Mouse (Mus musculus): ENCODE results near the gene Gm20388. TPM values are rescaled to one million over a fixed set of nuclear protein-coding genes. Genes with fewer than 3 reads are reported as not detected.
A peak's percentile ranks its signal among the peaks of the same experiment; 100 is the strongest.

Gm20388 gene
- polyA plus RNA-seq, 1 experiment from 2014 or later, result 47.1 TPM

DNA sequence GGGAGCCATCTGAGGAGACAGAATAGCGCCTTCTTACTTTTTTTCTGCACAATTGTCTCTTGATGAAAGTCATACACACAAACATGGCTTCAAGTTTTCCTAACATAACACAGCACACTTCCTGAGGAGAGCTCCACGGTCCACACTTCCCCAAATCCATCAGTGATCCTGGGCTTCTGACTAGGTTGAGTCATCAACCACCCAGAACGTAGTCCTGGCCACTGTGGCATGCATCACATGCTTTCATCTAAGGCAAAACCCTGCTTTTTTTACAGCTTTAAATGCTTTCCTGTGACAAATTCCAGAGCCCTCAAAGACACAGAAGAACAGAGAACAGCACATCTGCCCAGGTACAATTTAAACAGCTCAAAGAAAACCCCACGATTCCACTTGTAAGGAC, 1718.0 kb downstream of the Gm20388 start:
- no peaks in the 10 kb centered on the region; the same call in 1 of the 2 replicates for H3K79me2 ChIP-seq (ENCODE audit: inconsistent target)
- 69% methylated on average over 4 of the region's 4 CpGs for WGBS (ENCODE audit: missing documents)
- H3K27ac ChIP-seq, result no peak overlapping the region
- H3K36me3 ChIP-seq (ENCODE audit: inconsistent target), result no peaks in the 10 kb centered on the region
- H3K4me3 ChIP-seq (ENCODE audit: inconsistent target), result no peak overlapping the region

DNA sequence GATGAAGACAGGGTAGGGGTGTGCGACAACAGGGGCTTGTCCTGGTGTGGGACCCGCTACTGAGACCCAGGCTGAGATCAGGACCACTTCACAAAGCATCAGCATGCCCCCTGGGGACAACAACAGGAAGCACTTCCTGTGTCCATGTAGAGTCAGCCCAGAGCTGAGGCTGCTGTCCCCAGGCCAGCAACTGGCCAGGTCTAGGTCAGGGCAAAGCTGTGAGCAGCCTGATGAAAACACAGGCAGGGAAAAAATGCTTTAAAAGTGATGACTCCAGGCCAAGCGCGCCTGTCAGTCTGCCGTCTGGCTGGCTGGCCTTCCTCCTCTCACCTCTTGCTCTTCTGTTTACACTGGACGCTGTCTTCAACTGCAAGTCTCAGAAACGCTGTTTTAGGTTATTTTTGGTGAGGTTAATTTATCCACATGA, 1721.0 kb downstream of the Gm20388 start:
- Histone ChIP-seq H3K4me3 (ENCODE audit: inconsistent target) (no peak overlapping the region), H3K36me3 (ENCODE audit: inconsistent target) (no peaks in the 10 kb centered on the region), H3K79me2 (ENCODE audit: inconsistent target) (no peaks in the 10 kb centered on the region; the same call in 1 of the 2 replicates), H3K27ac (no peak overlapping the region)
- 81% methylated on average over 7 of the region's 7 CpGs for WGBS (ENCODE audit: missing documents)

DNA sequence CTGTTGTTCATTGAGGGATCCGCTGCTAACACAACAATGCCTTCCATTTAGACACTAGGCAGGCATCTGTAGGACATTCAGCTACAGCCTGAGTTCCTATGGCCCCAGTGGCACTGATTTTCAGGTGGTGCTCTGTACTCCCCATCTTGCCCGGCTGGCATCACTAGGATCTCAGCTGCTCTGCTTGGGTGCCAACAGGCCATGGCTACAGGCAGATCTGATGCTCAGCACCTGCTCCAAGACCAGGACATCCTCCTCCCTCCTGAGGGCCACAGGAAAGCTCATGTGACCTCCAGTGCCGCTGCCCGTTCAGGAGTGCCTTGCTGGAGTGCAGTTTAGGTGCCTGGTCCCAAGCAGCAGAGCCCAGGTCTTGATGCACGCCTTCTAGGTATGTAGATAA, 1721.8 kb downstream of the Gm20388 start:
- H3K27ac ChIP-seq, result no peak overlapping the region
- H3K4me3 ChIP-seq (ENCODE audit: inconsistent target), result no peak overlapping the region
- 92% methylated on average over 5 of the region's 5 CpGs for WGBS (ENCODE audit: missing documents)
- no peaks in the 10 kb centered on the region for H3K36me3 ChIP-seq (ENCODE audit: inconsistent target)
- H3K79me2 ChIP-seq (ENCODE audit: inconsistent target), result no peaks in the 10 kb centered on the region; the same call in 1 of the 2 replicates

DNA sequence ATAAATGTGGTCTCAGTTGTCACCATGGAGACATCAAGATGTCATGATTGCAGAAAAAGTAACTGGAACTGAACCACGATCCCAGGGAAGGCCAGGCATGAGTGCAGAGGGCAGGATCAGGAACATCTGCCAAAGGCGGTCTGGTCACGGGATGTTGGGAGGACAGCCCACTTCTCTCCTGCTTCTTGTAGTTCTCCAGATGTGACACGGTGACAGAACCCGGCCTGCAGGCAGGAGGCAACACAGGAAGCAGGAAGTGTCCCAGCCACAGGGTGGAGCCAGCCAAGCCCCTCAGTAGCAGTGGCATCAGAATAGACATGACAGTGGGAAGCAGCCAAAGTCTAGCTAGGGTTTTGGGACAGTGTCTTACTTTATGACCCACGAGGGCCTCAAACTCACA, 1724.9 kb downstream of the Gm20388 start:
- 45% methylated on average over 6 of the region's 6 CpGs for WGBS (ENCODE audit: missing documents)
- Histone ChIP-seq H3K79me2 (ENCODE audit: inconsistent target) (peaks cover 23% of the 10 kb centered on the region; the same call in 1 of the 2 replicates), H3K36me3 (ENCODE audit: inconsistent target) (no peaks in the 10 kb centered on the region), H3K4me3 (ENCODE audit: inconsistent target) (no peak overlapping the region), H3K27ac (peak overlapping the region; percentile 19; the same call in 1 of the 2 replicates)

DNA sequence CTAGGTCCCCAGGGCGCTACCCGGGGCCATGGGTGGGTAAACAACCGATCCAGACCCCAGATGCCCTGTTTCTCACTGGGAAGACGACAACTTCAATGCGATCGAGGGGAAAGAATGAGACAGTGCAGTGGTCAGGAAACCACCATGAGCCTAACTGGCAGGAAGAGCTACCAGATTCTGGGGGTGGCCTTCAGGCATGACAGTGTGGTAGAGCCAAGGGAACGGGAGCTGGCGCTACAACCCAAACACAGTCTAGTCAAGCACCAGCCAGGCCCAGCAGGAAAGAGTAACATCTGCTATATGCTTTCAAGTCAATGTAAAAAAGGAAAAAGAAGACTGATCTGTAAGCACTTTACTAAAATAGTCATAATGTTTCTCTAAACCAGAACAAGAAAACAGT, 1725.5 kb downstream of the Gm20388 start:
- Histone ChIP-seq H3K36me3 (ENCODE audit: inconsistent target) (no peaks in the 10 kb centered on the region), H3K79me2 (ENCODE audit: inconsistent target) (peaks cover 23% of the 10 kb centered on the region; the same call in 1 of the 2 replicates), H3K27ac (peak overlapping the region; percentile 19; the same call in 1 of the 2 replicates), H3K4me3 (ENCODE audit: inconsistent target) (no peak overlapping the region)
- WGBS (ENCODE audit: missing documents), result 84% methylated on average over 8 of the region's 8 CpGs

DNA sequence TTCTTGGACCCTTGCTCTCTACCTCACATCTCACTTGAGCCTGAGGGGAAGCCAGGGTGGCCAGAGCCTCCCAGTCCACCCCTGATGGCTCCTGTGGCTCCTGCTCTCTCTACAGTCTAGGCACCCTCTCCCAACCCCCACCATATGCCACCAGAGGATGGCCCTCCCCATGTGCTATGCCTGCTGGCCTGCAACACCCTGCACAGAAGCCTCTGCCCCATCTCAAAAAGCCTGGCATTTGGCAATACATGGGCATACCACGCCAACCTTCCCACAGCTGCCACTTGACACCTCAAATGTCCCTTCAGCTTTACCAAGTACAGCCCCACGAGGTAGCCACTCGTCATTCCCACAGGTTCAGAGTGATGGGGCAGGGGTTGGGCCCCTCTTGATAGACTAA, 1732.2 kb downstream of the Gm20388 start:
- 55% methylated on average over 3 of the region's 3 CpGs for WGBS (ENCODE audit: missing documents)
- Histone ChIP-seq H3K27ac (peak overlapping the region; percentile 76), H3K36me3 (ENCODE audit: inconsistent target) (no peaks in the 10 kb centered on the region)

DNA sequence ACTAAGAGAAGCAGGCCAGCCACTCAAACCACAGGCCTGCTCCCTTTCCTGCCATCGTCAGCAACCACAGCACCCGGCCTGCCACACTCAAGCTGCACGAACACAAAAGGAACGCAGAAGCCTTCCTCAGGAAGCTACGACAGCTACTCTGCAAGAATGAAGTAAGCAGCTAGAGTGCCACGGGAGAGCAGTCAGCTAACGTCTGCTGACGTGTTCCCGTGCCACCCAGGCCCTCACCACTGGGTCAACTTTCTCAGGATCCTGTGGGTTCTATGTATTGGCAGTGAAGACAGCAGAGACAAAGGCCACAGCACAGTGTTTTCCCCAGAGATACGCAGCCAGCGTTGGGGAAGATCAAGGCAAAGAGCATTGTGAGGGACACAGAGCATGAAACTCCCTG, 1732.7 kb downstream of the Gm20388 start:
- H3K36me3 ChIP-seq (ENCODE audit: inconsistent target), result no peaks in the 10 kb centered on the region
- peak overlapping the region; percentile 76 for H3K27ac ChIP-seq
- peaks cover 66% of the 10 kb centered on the region; the same call in 1 of the 2 replicates for H3K79me2 ChIP-seq (ENCODE audit: inconsistent target)
- no peak overlapping the region for H3K4me3 ChIP-seq (ENCODE audit: inconsistent target)
- 9% methylated on average over 11 of the region's 11 CpGs for WGBS (ENCODE audit: missing documents)

More for the DNA sequence above, 1732.2 kb downstream of the Gm20388 start:
- Histone ChIP-seq H3K79me2 (ENCODE audit: inconsistent target) (peaks cover 66% of the 10 kb centered on the region; the same call in 1 of the 2 replicates), H3K4me3 (ENCODE audit: inconsistent target) (no peak overlapping the region)

DNA sequence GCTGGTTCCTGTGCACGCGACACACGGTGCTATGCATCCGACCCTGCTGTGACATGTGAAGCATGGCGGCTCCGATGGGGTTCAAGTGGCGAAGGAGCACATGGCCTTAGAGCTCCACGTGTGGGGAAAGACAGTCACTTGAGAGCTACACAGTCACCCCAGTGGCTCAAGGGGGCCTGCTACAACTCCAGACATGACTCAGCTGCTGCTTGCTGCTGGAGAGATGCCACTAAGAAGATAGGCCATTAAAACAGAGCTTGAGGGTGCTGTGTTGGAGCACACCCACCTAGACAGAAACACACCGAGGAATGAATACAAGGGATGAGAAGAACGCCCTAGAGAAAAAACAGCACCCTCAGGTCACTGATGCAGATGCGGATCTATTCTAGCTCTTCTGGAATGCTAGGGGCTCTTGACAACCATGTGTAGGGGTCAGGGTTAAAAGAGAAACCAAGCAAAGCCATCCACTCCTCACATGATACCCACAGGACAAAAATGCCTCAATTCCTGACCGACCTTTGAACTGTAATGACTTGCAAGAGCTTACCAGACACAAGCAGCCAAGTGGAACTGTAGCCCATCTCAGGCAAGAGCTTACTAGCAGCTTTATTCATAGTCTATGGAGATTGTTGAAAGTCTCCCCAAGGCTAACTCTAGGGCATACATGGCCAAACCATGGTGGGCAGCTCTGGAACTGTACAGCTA, 1737.0 kb downstream of the Gm20388 start:
- 93% methylated on average over 12 of the region's 12 CpGs for WGBS (ENCODE audit: missing documents)
- Histone ChIP-seq H3K4me3 (ENCODE audit: inconsistent target) (no peak overlapping the region), H3K27ac (no peak overlapping the region), H3K79me2 (ENCODE audit: inconsistent target) (peaks cover 58% of the 10 kb centered on the region; the same call in 1 of the 2 replicates), H3K36me3 (ENCODE audit: inconsistent target) (no peaks in the 10 kb centered on the region)

DNA sequence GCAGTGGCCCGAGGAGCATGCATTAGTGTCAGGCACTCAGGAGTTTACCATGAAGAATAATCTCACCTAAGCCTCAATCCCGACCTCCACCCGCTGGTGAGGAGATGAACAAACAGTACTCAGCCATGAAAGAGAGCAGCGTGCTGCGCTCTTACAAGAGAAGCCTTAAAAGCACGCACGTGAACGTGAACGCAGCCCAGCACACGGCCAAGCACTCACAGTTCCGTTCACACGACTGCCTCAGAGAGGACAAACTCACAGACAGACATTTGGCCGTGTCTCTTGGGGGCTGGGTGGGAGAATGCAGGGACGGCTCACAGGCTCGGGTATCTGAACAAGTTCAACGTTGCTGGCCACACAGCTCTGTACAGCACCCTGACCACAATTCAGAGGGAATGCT, 1737.8 kb downstream of the Gm20388 start:
- Histone ChIP-seq H3K79me2 (ENCODE audit: inconsistent target) (peaks cover 58% of the 10 kb centered on the region; the same call in 1 of the 2 replicates), H3K4me3 (ENCODE audit: inconsistent target) (no peak overlapping the region), H3K36me3 (ENCODE audit: inconsistent target) (no peaks in the 10 kb centered on the region), H3K27ac (no peak overlapping the region)
- 88% methylated on average over 16 of the region's 16 CpGs for WGBS (ENCODE audit: missing documents)

DNA sequence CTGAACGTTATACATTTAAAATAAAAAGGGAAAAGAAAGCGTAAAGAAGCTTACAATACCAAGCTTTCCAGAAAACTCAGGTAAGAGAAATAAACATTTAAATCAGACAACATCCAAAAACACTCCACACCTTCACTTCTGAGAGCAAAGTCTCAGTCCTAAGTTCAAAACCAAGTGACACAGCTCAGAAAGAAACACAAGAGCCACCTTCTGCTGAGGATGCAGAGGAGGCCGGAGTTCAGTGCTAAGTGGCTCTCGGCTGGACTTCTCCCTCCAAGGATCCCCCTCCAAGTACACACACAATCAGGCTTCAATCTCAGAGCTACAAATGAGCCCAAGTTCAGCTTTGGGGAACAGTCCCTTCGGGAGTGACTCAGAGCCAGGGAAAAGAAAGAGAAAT, 1738.8 kb downstream of the Gm20388 start:
- no peak overlapping the region for H3K4me3 ChIP-seq (ENCODE audit: inconsistent target)
- 92% methylated on average over 5 of the region's 5 CpGs for WGBS (ENCODE audit: missing documents)

DNA sequence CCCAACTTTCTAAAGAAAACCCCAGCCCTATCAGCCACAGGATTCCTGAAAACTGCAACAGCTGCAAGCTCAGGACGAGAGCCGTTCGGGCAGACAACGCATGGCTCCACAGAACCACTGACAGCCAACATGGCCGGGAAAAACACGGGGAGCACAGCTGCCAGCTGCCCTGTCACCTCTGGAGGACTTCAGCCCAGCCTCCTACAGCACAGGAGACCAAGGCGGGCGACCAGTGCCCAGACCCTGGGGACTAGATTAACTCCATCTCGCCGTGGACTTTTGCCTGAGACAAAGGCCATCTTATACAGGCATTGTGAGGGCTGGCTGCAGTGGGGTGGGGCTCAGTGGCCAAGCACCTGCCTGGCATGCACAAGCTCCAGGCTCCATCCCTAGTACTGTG, 1739.3 kb downstream of the Gm20388 start:
- 81% methylated on average over 10 of the region's 10 CpGs for WGBS (ENCODE audit: missing documents)
- Histone ChIP-seq H3K4me3 (ENCODE audit: inconsistent target) (no peak overlapping the region), H3K36me3 (ENCODE audit: inconsistent target) (no peaks in the 10 kb centered on the region), H3K27ac (no peak overlapping the region), H3K79me2 (ENCODE audit: inconsistent target) (peaks cover 53% of the 10 kb centered on the region; the same call in 1 of the 2 replicates)

More for the DNA sequence above, 1738.8 kb downstream of the Gm20388 start:
- Histone ChIP-seq H3K27ac (no peak overlapping the region), H3K36me3 (ENCODE audit: inconsistent target) (no peaks in the 10 kb centered on the region), H3K79me2 (ENCODE audit: inconsistent target) (peaks cover 58% of the 10 kb centered on the region; the same call in 1 of the 2 replicates)

DNA sequence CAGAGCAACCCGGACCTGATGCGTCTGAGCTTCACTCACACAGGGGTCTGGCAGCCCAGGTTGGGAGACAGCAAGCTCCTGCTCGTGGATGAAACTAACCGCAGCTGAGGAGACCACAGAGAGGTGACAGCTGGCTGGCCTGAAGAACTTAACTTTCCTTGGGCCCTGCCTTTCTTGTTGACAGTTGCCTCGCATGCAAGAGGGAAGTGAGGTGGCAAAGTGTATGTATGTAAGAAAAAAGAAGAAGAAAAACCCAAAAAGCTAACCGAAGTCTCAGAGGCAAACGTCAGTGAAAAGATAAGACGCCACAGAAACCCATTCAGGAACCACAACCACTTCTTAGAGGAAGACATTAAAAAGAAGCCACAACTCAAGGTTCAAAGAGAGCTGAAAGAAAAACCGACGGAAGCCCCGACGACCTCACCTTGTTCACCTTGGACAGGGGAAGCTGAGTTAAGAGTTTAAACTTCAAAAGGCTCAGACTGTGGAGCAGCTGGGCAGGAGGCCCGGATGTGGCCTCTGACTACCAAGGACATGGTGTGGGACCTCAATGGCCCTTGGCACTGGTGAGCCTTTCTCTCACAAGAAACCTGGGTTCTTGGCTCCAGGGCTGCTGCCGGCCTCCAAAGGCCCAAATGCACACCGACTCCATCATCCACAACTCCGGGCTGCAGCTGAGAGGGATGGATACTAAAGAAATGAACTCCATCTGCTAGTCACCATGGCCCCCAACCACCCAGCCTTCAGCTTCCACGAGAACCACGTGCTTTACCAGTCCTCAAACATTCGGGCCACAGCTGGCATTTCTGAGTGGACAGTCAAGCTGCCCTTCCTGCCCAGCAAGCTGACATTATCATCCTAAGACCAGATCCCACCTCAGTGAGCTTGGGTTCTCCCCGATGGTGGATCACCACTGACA, 1740.0 kb downstream of the Gm20388 start:
- Histone ChIP-seq H3K36me3 (ENCODE audit: inconsistent target) (no peaks in the 10 kb centered on the region), H3K4me3 (ENCODE audit: inconsistent target) (no peak overlapping the region), H3K79me2 (ENCODE audit: inconsistent target) (peaks cover 46% of the 10 kb centered on the region; the same call in 1 of the 2 replicates), H3K27ac (no peak overlapping the region)
- 33% methylated on average over 20 of the region's 20 CpGs for WGBS (ENCODE audit: missing documents)

DNA sequence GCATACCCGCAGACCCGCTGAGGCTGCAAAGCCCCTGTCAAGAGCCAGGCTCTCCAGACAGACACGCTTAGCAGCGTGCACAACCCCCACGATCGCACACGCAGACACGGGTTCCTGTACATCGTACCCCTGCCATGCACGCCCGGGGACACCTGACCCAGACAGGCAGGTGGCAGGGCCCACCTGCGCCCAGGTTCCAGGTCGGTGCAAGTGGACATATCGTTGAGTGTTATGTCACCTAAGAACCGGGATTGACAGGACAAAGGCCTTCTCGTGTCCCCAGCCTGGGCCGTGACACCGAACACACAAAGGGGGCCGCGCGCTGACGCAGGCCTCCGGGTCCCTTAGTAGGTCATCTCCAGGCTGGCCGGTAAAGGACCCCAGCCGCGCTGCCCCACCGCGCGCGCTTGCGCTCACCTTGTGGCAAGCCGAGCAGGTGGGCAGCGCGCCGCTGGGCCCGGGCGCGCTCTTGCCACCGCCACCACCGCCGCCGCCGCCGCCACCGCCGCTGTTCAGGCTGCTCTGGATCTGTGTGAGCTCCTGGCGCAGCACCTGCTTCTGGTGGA, 1740.8 kb downstream of the Gm20388 start:
- no peaks in the 10 kb centered on the region for H3K36me3 ChIP-seq (ENCODE audit: inconsistent target)
- H3K4me3 ChIP-seq (ENCODE audit: inconsistent target), result no peak overlapping the region
- H3K27ac ChIP-seq, result no peak overlapping the region
- WGBS (ENCODE audit: missing documents), result 33% methylated on average over 47 of the region's 47 CpGs
- peaks cover 39% of the 10 kb centered on the region; the same call in 1 of the 2 replicates for H3K79me2 ChIP-seq (ENCODE audit: inconsistent target)

DNA sequence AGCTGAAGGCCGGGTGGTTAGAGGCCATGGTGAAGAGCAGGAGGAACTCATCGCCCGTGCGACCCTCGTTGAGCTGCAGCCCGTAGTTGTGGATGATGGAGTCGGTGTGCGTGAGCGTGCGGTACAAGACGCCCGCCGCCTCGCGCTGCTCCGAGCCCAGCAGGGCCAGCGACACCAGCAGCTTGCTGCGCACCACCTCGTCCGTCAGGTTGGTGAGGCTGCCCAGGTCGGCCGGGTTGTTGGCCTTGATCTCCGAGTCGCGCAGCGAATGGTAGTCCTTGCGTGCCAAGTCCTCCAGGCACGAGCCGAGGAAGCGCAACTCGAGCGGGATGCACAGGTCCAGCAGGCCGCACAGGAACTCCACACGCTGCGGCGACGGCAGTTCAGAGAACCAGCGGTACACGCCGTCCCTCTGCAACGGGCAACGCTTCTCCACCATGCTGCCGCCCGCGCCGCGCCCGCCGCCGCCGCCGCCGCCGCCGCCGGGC, 1741.3 kb downstream of the Gm20388 start:
- 6% methylated on average over 40 of the region's 56 CpGs for WGBS (ENCODE audit: missing documents)
- Histone ChIP-seq H3K4me3 (ENCODE audit: inconsistent target) (no peak overlapping the region), H3K27ac (no peak overlapping the region), H3K36me3 (ENCODE audit: inconsistent target) (no peaks in the 10 kb centered on the region), H3K79me2 (ENCODE audit: inconsistent target) (peaks cover 33% of the 10 kb centered on the region; the same call in 1 of the 2 replicates)

Data from macrophage (primary cell).